Mouse (Mus musculus) right cerebral cortex, postnatal 10 days (tissue): ENCODE results near the gene Nccrp1.

Experiments
- DNase-seq, 2 experiments: peaks; one replicate each; pipeline ENCODE4 v3.0.0; 2021; ENCODE audit warnings: low spot score in 2 of 2

Gene Nccrp1

DNA sequence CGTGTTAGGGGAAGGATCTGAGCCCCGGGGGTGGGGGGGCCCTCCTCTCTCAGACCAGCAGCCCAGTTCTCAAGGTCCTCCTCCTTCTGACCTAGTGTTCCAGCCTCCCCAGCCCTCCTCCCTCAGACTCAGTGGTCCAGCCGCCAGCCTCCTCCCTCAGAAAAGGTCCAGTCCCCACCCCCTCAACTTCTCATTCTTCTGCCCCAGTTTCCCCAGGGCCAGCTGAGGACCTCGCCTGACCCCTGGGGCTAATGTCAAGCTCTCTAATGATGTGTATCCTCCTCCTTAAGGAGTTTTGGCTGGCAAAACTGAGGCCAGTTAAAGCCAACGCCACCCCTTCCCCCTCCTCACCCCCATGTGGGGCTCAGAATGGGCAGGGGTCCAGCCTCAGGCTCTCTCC is at the start of gene Nccrp1:
Nccrp1 (minus strand) TSS at position 101 of the 400 bp plus-strand sequence.
- DNase-seq = no peak

DNA sequence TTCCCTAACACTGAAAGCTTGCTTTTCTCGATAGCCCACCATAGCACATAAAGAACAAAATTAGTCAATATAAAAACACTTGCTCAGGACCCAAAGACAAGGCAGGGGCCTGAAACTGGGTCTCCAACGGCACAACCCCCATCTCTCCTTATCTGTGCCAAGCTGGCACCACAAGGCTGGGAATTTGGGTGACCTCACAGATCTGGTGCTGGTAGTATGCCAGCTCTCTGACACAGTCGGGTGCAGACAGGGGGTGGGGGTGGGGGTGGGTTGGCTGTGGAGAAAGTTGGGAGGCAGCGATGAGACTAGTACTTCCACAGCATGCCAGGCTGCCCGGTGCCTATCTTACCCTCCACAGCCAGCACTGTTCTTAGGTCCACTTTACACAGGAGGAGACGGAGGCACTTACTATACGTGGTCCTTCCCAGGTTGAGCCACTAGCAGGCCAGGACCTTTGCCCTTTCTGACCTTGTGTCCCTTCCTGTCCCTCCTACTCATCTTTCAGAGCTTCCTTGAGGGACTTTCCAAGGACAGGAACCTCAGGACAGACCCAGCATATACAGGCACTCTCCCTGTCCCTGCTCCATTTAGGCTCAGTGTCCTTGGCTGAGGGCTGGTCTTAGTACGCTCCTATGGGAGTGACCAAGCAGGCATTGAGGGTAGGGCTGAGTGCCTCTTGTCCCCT is 48.8 kb upstream of the Nccrp1 start:
- peak in 1 of 2 experiments; percentile 44 for DNase-seq

DNA sequence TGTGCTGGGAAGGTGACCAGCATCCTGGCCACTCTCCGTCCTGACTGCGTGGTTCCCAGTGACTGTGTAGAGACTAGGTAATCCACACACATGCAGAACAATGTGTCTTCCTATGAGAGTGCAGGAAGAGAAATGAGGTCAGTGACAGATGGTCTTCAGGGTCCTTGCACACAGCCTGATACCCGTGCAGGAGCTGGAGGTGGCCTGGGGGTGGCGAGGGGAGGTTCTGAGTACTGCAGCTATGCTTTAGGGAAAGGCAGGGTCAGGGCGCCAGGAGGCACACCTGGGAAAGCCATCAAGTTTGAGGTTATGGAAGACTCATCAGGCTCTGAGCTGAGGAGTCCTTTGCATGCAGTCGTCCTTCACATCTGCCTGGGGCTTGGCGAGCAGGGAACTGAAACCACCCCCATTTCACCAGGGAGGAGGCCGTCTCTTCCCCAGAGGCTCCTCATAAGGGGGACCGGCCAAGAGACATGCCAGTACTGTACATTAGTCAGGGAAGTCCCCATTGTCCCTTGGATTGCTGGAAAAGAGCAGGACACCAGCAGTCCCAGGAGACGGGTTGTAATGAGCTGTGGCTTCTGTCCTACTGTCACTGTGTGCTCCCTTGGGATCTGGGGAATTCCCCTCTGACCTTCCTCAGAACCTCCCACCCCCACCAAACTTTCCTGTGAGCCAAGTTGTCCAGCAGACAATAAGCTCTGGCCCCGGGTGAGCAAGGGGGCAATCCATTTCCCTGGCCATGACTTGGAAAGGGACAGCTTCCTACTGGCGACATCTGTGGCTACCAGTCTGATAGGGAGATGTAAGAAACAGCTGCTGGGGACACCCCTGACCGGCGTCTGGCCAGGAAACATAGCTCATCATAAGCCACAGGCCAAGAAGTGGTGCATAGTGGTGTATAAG is 46.4 kb upstream of the Nccrp1 start:
- DNase-seq = no peak

DNA sequence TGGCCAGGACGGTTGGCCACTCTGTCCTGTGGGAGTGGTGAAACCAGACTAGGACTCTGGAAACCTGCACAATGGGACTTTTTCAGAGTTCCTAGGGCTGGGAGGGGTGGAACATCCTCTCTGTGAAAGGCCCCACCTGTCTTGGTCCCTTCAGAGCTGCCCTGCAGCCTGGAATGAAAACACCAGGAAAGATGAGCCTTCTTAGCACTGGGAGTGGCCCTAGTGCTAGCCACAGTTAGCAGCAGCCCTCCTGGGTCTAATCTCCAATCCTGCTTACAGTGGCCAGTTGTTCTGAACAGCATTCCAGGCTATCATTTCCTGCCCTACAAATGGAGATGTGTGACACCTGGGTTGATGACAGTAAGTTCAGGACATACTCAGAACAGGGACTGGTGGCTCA is 44.8 kb upstream of the Nccrp1 start:
- DNase-seq = no peak

DNA sequence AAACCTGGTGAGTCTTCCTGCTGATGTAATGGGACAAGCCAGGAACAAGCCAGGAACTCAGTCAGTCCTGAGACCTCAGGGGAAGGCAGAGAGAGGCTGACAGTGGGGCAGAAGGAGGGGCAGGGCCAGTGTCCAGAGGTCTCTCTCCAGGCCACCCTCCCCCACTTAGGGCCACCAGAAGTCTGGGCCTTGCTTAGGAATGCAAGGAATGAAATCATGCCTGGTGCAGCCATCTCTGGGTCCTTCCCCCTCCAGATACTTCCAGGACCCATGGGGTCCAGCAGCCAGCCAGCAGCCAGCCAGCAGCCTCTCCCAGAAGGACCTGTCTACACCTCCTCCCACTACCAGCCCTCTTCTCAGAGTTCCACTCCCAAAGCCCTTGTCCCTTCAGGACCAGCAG is 40.6 kb upstream of the Nccrp1 start:
- DNase-seq = no peak

DNA sequence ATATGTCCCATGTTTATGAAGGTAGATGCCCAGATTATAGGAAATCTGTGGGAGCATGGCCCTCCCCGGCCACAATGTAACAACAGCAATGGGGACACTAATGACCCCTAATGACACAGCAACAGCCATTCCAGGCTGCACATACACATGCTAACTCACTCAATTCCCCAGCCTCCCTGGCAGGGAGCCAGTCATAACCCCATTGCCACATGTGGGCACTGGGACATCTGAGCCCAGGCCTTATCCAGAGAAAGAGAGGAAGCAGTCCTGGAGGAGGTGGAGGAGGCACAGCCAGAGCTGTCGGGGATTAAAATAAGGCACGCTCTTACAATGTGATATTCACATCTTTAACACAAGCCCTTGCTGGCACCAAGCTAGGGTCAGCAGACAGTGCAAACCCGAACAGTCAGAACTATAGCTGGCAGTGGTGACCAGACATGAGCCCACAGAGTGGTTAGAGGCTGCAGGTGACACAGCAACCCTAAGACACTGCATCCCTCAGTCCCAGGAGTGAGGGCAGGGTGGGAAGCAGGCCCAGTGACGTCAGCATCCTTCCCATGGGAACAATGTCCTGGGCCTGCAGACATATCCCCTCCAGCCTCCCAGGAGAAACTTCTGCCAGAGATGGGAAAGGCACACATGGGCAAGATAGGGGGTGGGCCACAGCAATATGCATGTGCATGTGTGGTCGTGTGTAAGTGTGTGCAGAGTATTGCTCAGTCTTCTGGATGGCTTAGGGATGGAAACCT is 39.8 kb upstream of the Nccrp1 start:
- DNase-seq = no peak

DNA sequence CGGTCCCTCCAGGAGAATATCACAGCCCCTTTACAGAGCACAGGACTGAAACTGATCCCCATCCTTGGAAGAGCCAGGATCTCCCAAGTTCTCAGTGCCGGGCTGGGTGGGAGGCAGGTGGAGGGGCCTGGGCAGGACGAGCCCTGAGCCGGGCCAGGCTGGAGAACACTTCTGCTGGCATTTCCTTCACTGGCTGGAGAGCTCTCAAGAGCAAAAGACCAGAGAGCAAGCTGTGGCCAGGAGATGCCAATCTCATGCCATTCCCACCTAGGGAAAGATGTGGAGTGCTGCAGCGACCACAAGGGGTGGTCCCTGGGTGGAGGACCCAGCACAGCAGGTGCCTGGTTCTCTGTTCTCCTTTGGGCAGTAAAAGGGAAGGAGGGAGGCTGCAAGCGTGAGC is 37.9 kb upstream of the Nccrp1 start:
- no peak for DNase-seq

DNA sequence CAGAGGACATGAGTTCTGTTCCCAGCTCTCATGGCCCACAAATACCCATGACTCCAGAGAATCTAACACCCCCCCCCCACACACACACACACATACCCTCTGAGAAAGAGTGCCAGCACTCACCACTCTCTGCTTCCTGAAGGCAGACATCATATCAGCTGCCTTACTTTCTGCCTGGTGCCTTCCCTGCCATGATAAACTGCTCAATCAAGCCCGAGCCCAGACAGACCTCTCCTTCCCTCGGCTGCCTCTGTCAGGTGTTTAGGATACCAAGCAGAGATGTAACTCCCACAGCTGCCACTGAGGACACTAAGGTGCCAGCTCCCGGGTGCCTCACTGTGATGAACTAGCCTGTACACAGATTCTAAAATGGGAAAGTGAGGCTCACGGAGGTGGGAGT is 37.4 kb upstream of the Nccrp1 start:
- DNase-seq = no peak

DNA sequence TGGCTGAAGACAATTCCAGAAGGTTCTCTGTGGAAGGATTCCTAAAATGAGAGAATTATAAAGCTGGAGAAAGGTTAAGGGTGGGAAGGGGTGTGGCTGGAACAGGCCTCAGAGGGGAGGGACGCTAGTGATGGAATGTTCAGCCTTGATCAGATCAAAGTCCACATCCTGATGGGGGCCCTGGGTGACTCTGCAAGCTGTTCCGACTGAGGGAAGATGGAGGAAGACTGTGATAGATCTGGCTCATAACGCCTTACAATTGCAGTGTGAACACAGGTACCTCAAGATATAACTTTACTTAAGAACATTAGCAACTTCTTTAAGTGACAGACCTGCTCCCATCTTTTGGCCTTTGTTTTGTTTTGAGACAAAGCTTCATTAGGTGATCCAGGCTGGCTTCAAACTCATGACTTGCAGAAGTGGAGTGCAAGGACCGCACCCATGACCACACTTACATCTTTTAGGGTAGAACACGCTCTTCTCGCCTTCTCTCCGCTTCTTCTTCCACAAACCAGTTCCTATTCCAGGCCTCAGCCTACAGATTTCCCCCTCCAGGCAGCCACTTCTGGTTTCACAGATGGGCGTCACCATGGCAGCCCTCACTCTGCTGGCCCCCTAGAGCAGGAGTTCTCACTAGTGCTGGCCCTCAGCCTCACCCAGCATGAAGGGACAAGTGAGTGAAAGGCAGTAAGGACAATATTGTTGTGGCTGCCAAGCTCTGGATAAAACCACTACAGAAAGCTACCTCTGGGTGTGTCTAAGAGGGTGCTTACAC is 36.7 kb upstream of the Nccrp1 start:
- no peak for DNase-seq

DNA sequence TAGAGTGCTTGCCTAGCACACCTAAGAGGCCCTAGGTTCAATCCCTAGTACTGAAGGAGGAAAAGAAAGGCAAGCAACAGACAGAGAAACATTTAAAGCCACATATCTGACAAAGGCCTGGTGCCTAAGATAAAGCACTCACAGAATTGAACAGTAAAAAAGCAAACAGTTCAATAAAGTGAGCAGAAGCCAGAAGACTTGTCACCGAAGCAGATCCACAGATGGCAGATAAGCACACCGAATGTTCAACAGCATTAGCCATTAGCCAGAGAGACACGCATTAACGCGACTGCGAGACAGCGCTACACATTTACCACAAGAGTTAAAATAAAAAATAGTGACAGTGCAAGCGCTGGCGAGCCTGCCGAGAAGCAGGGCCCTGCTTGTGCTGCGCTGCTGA is 35.8 kb upstream of the Nccrp1 start:
- DNase-seq = no peak

DNA sequence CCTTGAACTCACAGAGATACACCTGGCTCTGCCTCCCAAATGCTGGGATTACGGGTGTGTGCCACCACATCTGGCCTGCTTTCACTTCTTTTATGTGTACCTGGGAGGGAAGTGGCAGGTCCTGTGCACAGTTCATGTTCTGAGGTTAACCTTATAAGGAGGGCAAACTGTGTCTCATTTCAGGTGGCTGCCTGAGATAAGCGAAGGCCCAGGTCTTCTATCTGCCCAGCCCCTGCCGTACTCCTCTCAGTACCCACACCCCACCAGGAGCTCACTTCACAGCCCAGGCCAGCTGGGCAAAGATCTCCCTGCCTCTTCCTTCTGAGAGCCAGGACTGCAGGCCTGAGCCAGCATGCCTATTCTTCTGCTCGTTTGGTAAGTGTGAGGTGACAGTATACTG is 34.7 kb upstream of the Nccrp1 start:
- no peak for DNase-seq

DNA sequence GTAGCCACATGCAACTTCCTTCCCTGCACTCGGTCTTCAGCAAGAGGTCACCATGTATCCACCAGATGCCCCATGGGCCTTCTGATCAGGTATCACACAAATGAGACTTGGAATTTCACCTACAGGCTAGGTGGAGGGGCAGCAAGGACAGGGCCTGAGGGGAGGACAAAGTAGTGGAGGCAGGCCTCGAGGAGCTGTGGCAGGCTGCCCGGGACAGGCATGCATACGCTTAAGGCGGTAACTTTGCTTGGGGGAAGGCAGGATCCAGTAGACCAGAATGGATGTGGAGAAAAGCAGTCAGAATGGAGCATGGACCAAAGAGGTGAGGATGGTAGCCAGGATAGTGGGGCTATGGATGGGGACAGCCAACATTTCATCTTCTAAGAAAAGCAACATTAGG is 32.8 kb upstream of the Nccrp1 start:
- no peak for DNase-seq

DNA sequence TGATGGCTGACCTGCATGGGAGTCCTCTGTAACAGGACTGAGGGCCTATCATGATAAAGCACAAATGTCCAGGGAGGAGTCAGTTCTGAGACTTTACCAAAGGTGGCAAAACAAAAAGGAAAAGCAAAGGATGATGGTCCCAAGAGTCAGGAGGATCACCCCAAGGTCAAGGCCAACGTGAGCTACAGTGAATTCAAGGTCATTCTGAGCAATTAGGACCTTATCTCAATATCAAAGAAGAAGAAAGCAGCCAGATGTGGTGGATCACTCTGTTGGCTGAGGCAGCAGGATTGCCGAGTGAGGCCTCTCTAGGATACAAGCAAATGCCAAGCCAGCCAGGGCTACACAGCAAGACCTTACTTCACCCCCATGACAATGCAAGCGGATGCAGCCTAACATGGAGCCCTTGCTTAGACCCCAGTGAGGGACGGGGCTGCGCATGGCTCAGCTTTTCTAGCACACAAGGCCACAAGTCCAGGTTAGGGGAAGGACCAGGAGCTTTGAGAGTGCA is 31.5 kb upstream of the Nccrp1 start:
- no peak for DNase-seq

DNA sequence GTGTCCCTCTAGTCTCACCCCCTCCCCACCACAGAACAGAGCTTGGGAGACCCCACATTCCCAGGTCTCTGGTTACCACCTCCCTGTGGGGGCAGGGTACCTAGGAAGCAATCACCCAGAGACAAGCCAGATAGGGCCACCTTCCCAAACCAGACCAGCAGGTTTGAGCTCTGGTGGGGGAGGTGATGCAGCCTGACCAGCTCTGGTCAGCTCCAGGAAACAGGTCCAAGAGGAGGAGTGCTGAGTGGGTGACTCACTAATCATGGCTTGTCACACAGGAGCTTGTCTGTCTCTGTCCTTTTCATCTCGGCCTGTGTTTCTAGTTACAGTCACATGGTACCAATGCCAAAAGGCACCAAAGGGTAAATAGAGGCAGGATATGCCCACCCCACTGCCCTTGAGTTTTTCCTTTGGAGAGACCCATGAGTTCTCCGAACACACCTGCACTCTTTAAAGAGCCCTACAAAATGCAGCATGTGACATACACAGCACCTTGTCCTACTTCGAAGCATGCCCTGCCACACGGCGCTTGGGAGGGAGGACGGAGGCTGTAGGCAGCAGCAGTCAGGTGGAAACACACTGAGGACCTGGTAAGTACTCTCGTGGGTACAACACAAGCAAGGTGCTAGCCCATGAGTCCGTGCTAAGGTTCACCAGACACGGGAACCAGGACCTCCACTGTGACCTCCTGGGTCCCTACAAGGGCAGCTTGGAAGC is 30.9 kb upstream of the Nccrp1 start:
- no peak for DNase-seq

DNA sequence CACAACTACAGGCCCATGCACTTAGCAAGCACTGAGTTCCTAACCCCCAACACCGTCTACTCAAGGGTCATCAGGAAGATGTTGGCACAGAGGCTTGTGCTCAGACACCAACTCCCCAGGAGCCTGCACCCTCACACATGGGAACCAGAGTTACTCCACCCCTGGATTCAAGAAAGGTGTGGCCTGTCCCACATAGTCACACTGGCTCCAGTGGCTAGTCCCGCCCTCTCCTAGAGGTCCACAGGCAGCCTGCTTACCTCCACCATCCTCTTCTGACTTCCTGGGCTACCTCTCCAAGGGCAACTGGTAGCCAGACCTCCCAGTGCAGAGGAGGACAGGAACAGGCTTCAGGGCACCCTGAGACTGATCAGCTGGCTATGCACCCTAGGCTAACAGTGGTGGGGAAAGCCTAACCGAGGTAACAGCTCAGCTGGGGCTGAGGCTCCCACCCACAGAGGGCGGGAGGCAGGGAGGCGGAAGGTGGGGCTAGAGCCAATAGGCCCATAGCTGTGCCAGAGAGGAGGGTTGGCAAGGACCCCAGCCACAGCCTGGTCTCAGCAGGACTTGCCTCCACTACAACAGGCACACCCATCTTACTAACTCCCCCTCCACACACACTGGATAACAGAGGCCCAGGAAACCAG is 29.3 kb upstream of the Nccrp1 start:
- peak; percentile 69 to 70 for DNase-seq

DNA sequence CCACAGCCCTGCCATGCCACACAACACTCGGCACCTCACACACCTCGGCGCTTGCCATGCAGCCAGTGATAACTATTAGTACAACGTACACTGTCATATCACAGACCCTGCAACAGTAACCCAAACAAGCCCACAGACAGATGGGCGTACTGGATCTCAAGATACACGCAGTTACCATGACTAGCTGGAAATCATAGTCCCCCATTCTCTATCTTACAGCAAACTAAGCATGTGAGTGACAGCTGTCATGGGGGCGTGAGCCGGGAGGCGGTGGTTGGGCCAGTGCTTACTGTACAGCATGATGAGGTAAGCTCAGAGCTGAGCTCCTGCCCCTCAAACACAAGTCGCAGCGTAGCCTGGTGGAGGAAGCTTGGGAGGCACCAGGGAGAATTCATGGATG is 28.5 kb upstream of the Nccrp1 start:
- no peak for DNase-seq

DNA sequence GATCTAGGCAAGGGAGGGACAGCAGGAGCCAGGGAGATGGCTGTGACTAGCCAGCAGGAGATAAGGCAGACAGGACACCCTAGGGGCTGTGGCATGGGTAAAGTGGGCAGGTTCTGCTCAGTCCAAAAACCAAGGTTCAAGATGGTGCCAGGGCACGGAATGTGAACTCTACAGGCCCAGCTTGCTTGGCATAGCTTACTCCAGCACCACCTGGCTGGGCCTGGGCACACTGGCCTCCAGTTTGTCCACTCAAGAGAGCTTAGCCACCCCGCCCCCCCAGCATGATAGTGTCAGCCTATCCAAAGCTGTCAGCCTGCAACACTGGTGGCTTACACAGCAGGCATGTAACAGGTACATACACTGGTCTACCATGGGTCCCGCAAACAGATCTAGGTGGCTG is 26.2 kb upstream of the Nccrp1 start:
- DNase-seq = no peak

DNA sequence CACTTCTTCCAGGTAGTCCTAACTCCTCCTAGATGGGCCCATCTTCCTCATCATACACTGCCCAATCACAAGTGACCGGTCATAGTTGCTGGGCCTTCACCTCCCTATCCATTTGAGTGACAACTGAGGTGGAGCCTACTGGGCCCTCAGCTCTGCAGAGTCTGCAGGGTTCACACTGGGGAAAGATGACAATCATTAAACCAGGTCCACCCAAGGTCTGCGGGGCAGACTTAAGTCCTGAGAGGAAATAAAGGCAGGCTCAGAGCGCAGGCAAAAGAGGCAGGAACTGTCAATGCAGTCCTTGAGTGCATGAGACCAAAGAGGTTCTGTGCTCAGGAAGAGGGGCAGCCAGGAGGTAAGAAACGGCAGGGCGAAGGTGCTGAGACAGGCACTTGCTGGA is 25.6 kb upstream of the Nccrp1 start:
- DNase-seq = no peak

DNA sequence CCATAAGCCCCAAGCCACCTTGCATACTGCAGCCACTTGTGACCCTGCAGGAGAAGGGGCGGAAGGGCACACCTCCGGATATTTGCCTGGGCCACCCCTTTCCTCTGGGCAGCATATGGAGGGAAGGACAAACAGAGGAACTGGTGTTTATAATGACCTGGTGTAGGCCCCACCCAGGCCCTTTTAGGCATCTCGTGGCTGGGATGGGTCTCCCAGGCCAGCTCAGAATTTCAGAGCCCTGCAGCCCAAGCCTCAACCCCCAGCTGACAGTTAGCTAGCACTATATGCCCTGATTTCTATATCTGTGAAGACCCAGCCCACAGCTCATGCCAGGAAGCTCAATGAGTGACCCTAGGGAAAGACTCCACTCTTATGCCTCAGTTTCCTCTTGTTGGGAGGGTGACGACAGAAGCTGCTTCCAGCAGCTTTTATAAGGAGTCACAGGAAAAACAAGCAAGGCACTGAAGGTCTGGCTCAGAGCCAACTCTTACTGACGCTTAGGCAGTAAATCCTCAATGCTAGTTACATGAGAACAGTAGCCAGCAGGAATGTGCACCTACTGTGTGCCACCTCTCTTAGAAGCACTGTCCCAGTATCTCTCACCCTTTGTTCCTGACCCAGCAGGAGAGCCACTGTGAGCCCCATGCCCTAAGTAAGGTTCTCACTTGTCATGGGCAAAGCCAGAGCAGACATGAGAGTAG is 24.1 kb upstream of the Nccrp1 start:
- peak in 1 of 2 experiments; percentile 47 for DNase-seq
